ENCODE assay signal across 12 mouse cellular contexts in the genomic region with DNA sequence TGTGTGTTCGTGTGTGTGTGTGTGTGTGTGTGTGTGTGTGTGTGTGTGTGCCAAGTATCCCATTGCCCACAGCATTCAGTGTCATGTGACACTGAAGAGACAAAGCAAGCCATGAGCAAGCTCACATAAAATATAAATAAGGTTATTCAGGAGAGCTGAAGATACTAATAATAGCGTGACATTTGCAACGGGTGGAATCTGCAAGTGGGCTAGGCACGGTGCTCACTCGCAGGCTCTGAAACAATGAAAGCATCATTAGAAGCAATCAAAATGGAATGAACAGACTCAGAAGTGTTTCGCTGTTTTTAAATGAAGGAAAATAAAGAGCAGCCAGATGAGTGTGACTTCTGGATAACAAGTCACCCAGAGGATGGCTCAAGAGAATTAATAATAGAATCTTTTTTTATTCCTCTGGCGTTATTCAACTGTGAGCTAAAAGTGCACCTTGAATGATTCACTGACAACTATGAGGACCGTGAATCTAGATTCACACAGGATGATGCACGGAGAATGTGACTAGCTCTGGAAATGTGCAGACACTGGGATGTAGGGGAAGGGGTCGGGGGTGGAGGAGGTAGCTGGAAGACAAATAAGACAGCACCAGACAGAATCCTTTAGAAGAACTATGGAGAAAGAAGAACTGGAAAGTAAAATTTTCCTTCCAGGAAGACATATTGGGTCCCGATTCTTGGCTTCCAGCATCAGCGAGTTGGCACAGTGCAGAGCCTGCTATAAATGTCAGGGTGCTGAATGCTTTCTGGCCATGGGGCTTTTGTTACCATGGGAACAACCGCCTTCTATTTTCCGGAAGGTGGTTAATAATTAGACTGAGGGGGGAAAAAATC. TPM values are rescaled to one million over a fixed set of nuclear protein-coding genes. Genes with fewer than 3 reads are reported as not detected.
A peak's percentile ranks its signal among the peaks of the same experiment; 100 is the strongest.
DNase-seq lines count a peak whose midpoint lies in the region; TF ChIP-seq lines count a peak whose summit lies in the region.
"Had no signal": no experiment of that assay in that cellular context is flagged by ENCODE, and none has a peak within 500 bp of the region (broad histone marks: within the 10 kb centered on the region; RNA-seq: fewer than 3 reads in every experiment).

No protein-coding gene starts in this region.

- WGBS in lung, adult 2 months = 76% methylated on average over 14 of the region's 14 CpGs
- 92% methylated on average over 14 of the region's 14 CpGs for WGBS in limb, embryonic 10.5 days

- no peak overlapping the region for H3K4me3 ChIP-seq in lung, adult 2 months (replicated peaks; ENCODE audit: extremely low read depth, low read depth, low read length)
- H3K4me3 ChIP-seq in limb, embryonic 10.5 days = no peak overlapping the region
- H3K4me3 ChIP-seq: heart, embryonic 12.5 days had no signal

- no peak overlapping the region for H3K27ac ChIP-seq in limb, embryonic 10.5 days
- H3K27ac ChIP-seq: macrophage had no signal

- DNase-seq in left cerebral cortex, adult 18-20 months (ENCODE audit: low spot score in 2 of 2) = peak; percentile 21 to 27
- no peak for DNase-seq in left cerebral cortex, postnatal 10 days (ENCODE audit: extremely low spot score in 1 of 2, low spot score in 2 of 2)
- DNase-seq in cerebellum, postnatal 36 days = peak; percentile 49 to 52
- peak; percentile 56 to 59 for DNase-seq in layer of hippocampus, postnatal 36 days
- peak; percentile 43 to 57 for DNase-seq in right cerebral cortex, adult 2 months (ENCODE audit: low spot score in 2 of 2)
- DNase-seq in urinary bladder, postnatal 25 days (ENCODE audit: low spot score) = no peak
- DNase-seq in lung, adult 2 months = no peak
- no peak for DNase-seq in limb, embryonic 10.5 days (ENCODE audit: low spot score)
- DNase-seq: thymus, postnatal 36 days had no signal

- TF ChIP-seq POLR2A in lung, adult 2 months (IDR thresholded peaks at IDR 0.05; ENCODE audit: borderline replicate concordance, extremely low read depth, low read depth, low read length) = no peak

- TF ChIP-seq CTCF in lung, adult 2 months (IDR thresholded peaks at IDR 0.05; ENCODE audit: insufficient read depth, low read length) = no peak

- no peaks in the 10 kb centered on the region for H3K9me3 ChIP-seq in limb, embryonic 10.5 days (replicated peaks)

- no peaks in the 10 kb centered on the region for H3K27me3 ChIP-seq in limb, embryonic 10.5 days (ENCODE audit: low read depth, poor library complexity, severe bottlenecking)
- H3K27me3 ChIP-seq: heart, embryonic 12.5 days had no signal

- no peaks in the 10 kb centered on the region for H3K4me1 ChIP-seq in lung, adult 2 months (ENCODE audit: control insufficient read depth, insufficient read depth, low read length)
- H3K4me1 ChIP-seq in limb, embryonic 10.5 days = no peaks in the 10 kb centered on the region

- intact Hi-C loops in left cerebral cortex, postnatal 10 days (cut with DNase I) = no loop called here

- no peaks in the 10 kb centered on the region for H3K36me3 ChIP-seq in limb, embryonic 10.5 days
- H3K36me3 ChIP-seq: heart, embryonic 12.5 days had no signal

RNA-seq across cellular contexts. Expression of a gene that starts 55.3 kb away (rescaled TPM):
- not detected for total RNA-seq in left cerebral cortex, adult 18-20 months (2021)
- total RNA-seq in left cerebral cortex, postnatal 10 days (2021) = not detected
- total RNA-seq in layer of hippocampus, postnatal 36 days (2021) = not detected
- not detected in 2 replicates for polyA plus RNA-seq in lung, adult 2 months (2012; rRNA removed)
- polyA plus RNA-seq in limb, embryonic 10.5 days (2016; fragmentation: Nextera tagmentation; extraction: Ambion mirVana) = not detected in 2 replicates
- polyA plus RNA-seq: heart, embryonic 12.5 days; large intestine, adult 2 months; macrophage had no signal

Comparison
In these comparisons a context has a peak if more than half of its experiments do, and no peak if none do; other contexts are left out.
1. DNase-seq: peak in left cerebral cortex, adult 18-20 months (2 of 2), cerebellum, postnatal 36 days (2 of 2), layer of hippocampus, postnatal 36 days (2 of 2) and right cerebral cortex, adult 2 months (2 of 2); none in left cerebral cortex, postnatal 10 days (0 of 2), urinary bladder, postnatal 25 days (single experiment), lung, adult 2 months (single experiment) and limb, embryonic 10.5 days (single experiment).